Mouse (Mus musculus): ENCODE results near the gene Me3. TPM values are rescaled to one million over a fixed set of nuclear protein-coding genes. Genes with fewer than 3 reads are reported as not detected.

Me3 gene
- total and polyA plus RNA-seq, 2 experiments from 2014 or later, result 14.7 to 15.6 TPM

GRCm38 (mm10) chr7:89611236-89611635 lies 21.0 kb upstream of the Me3 start:
- Histone ChIP-seq H3K9ac (no peak overlapping the region), H3K9me3 (ENCODE audit: low read length) (no peaks in the 10 kb centered on the region), H3K4me2 (ENCODE audit: low read depth) (no peak overlapping the region), H3K36me3 (ENCODE audit: insufficient read depth) (no peaks in the 10 kb centered on the region), H3K4me1 (ENCODE audit: insufficient read depth) (no peaks in the 10 kb centered on the region), H3K4me3 (ENCODE audit: low read depth, low read length) (no peak overlapping the region), H3K27ac (ENCODE audit: low read depth, low read length) (no peak overlapping the region), H3K27me3 (ENCODE audit: insufficient read depth, low read length) (no peaks in the 10 kb centered on the region)
- WGBS, result 63% methylated on average over 7 of the region's 7 CpGs
- TF ChIP-seq CTCF (IDR thresholded peaks at IDR 0.05; ENCODE audit: low read depth), result no peak
- DNase-seq (no peak), ATAC-seq (no peak)

DNA sequence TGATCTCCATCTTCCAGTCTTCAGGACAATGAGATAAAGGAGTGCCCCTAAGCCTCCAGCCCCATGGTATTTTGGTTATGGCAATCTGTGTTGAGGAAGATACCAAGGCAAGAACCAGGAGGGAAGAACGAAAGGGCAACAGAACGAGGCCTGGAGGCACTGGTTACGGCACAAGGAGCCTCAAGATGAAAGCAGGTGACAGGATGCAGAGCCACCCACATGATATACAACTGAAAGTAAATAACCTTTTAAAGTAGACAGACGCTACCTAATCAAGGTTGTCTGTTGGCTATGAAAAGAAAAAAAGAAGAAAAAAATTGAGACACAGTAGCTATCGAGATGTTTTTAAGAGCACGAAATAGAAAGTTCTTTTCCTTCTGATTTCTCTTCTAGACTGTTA lies 16.0 kb upstream of the Me3 start:
- 92% methylated on average over 6 of the region's 6 CpGs for WGBS
- H3K36me3 ChIP-seq (ENCODE audit: insufficient read depth), result no peaks in the 10 kb centered on the region
- no peaks in the 10 kb centered on the region for H3K27me3 ChIP-seq (ENCODE audit: insufficient read depth, low read length)
- no peak for DNase-seq
- no peak overlapping the region for H3K27ac ChIP-seq (ENCODE audit: low read depth, low read length)
- TF ChIP-seq CTCF (IDR thresholded peaks at IDR 0.05; ENCODE audit: low read depth), result no peak
- H3K4me2 ChIP-seq (ENCODE audit: low read depth), result no peak overlapping the region
- no peaks in the 10 kb centered on the region for H3K9me3 ChIP-seq (ENCODE audit: low read length)
- H3K9ac ChIP-seq, result no peak overlapping the region
- H3K4me1 ChIP-seq (ENCODE audit: insufficient read depth), result no peaks in the 10 kb centered on the region
- ATAC-seq, result no peak
- no peak overlapping the region for H3K4me3 ChIP-seq (ENCODE audit: low read depth, low read length)

DNA sequence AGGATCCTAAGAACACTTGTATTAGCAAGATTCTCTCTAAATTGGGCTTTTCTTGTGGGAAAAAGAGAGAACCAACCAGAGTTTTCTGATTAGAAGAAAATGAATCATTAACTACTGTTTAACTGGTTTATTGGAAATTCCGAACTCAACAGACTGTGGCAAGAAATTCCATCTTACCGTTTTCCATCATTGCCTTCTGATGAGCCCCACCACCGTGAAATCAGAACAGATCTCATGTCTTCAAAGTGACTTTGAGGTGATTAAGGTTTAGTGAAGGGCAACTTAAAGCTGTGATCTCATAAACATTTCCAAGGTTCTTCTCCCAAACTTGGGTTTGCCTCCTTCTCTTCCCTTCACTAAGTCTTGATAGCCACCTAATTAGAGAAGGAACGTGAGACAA lies 8.9 kb upstream of the Me3 start:
- Histone ChIP-seq H3K9me3 (ENCODE audit: low read length) (no peaks in the 10 kb centered on the region), H3K4me3 (ENCODE audit: low read depth, low read length) (no peak overlapping the region), H3K4me2 (ENCODE audit: low read depth) (no peak overlapping the region), H3K27ac (ENCODE audit: low read depth, low read length) (no peak overlapping the region), H3K27me3 (ENCODE audit: insufficient read depth, low read length) (no peaks in the 10 kb centered on the region), H3K36me3 (ENCODE audit: insufficient read depth) (no peaks in the 10 kb centered on the region), H3K9ac (no peak overlapping the region), H3K4me1 (ENCODE audit: insufficient read depth) (no peaks in the 10 kb centered on the region)
- WGBS, result 93% methylated on average over 4 of the region's 4 CpGs
- DNase-seq (no peak), ATAC-seq (no peak)
- TF ChIP-seq CTCF (IDR thresholded peaks at IDR 0.05; ENCODE audit: low read depth), result no peak

DNA sequence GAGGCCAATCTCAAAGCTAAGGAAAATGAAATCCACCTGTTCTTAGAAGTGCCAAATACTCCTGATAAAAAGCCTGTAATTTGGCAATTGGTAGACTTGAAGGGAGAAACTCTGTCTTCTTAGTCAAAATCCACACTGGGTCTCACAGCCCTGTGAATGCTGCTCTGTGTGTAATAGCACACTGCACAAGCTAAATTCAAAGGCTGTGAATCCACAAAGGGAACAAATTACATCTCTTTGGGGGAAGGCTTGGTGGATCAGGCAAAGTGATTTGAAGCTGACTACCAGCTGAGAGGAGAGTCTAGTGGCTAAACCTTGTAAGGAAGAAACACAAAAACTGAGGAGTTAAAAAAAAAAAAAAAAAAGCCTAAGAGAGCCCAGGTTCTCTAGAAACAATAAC lies 4.8 kb upstream of the Me3 start:
- H3K27me3 ChIP-seq (ENCODE audit: insufficient read depth, low read length), result no peaks in the 10 kb centered on the region
- H3K4me3 ChIP-seq (ENCODE audit: low read depth, low read length), result no peak overlapping the region
- no peak for TF ChIP-seq CTCF (IDR thresholded peaks at IDR 0.05; ENCODE audit: low read depth)
- peak; percentile 58; the same call in 1 of the 2 replicates for ATAC-seq
- no peak overlapping the region for H3K9ac ChIP-seq
- H3K9me3 ChIP-seq (ENCODE audit: low read length), result no peaks in the 10 kb centered on the region
- H3K36me3 ChIP-seq (ENCODE audit: insufficient read depth), result no peaks in the 10 kb centered on the region
- H3K4me2 ChIP-seq (ENCODE audit: low read depth), result no peak overlapping the region
- no peak for DNase-seq
- H3K27ac ChIP-seq (ENCODE audit: low read depth, low read length), result no peak overlapping the region; the same call in 1 of the 2 replicates
- H3K4me1 ChIP-seq (ENCODE audit: insufficient read depth), result no peaks in the 10 kb centered on the region

- Histone ChIP-seq H3K9me3 (ENCODE audit: low read length) (no peaks in the 10 kb centered on the region), H3K36me3 (ENCODE audit: insufficient read depth) (no peaks in the 10 kb centered on the region), H3K4me3 (ENCODE audit: low read depth, low read length) (no peak overlapping the region), H3K9ac (no peak overlapping the region), H3K4me2 (ENCODE audit: low read depth) (no peak overlapping the region), H3K27ac (ENCODE audit: low read depth, low read length) (no peak overlapping the region), H3K27me3 (ENCODE audit: insufficient read depth, low read length) (no peaks in the 10 kb centered on the region), H3K4me1 (ENCODE audit: insufficient read depth) (0 out of 2 replicates have a peak, but pooled peaks cover 2% of the 10 kb centered on the region)
- TF ChIP-seq CTCF (IDR thresholded peaks at IDR 0.05; ENCODE audit: low read depth), result no peak
- WGBS, result 10% methylated on average over 2 of the region's 2 CpGs
- no peak for ATAC-seq
- no peak for DNase-seq
Measured at GRCm38 (mm10) chr7:89628006-89628405, 4.2 kb upstream of the Me3 start.

- no peaks in the 10 kb centered on the region for H3K9me3 ChIP-seq (ENCODE audit: low read length)
- DNase-seq (no peak), ATAC-seq (no peak)
- no peak overlapping the region for H3K9ac ChIP-seq
- WGBS, result 56% methylated on average over 4 of the region's 4 CpGs
- no peaks in the 10 kb centered on the region for H3K27me3 ChIP-seq (ENCODE audit: insufficient read depth, low read length)
- no peak overlapping the region for H3K4me3 ChIP-seq (ENCODE audit: low read depth, low read length)
- no peak overlapping the region for H3K4me2 ChIP-seq (ENCODE audit: low read depth)
- H3K27ac ChIP-seq (ENCODE audit: low read depth, low read length), result no peak overlapping the region
- H3K4me1 ChIP-seq (ENCODE audit: insufficient read depth), result 0 out of 2 replicates have a peak, but pooled peaks cover 5% of the 10 kb centered on the region
- H3K36me3 ChIP-seq (ENCODE audit: insufficient read depth), result no peaks in the 10 kb centered on the region
- no peak for TF ChIP-seq CTCF (IDR thresholded peaks at IDR 0.05; ENCODE audit: low read depth)
Measured at GRCm38 (mm10) chr7:89629006-89629405, 3.2 kb upstream of the Me3 start.

DNA sequence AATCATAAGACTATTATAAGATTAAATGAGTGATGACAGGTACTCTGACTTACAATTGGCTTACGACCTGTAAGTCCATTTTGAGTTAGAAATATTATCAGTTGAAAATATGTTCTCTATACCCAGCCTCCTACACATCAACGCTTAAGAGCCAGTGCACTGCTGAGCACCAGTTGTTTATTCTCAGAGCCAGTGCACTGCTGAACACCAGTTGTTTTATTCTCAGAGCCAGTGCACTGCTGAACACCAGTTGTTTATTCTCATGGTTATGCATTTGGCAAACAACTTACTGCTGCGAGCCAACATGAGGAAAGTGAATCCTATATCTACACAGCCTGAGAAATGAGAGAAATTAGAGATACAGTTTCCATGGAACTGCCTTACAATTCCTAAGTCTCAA lies 2.3 kb upstream of the Me3 start:
- no peak for TF ChIP-seq CTCF (IDR thresholded peaks at IDR 0.05; ENCODE audit: low read depth)
- ATAC-seq, result peak; percentile 14; the same call in 1 of the 2 replicates
- 60% methylated on average over 3 of the region's 3 CpGs for WGBS

More for the DNA sequence above, 2.3 kb upstream of the Me3 start:
- H3K36me3 ChIP-seq (ENCODE audit: insufficient read depth), result no peaks in the 10 kb centered on the region
- no peak for DNase-seq
- no peak overlapping the region for H3K9ac ChIP-seq
- H3K4me3 ChIP-seq (ENCODE audit: low read depth, low read length), result no peak overlapping the region
- no peaks in the 10 kb centered on the region for H3K9me3 ChIP-seq (ENCODE audit: low read length)
- no peak overlapping the region for H3K4me2 ChIP-seq (ENCODE audit: low read depth)
- no peak overlapping the region for H3K27ac ChIP-seq (ENCODE audit: low read depth, low read length)
- 0 out of 2 replicates have a peak, but pooled peaks cover 5% of the 10 kb centered on the region for H3K4me1 ChIP-seq (ENCODE audit: insufficient read depth)
- no peaks in the 10 kb centered on the region for H3K27me3 ChIP-seq (ENCODE audit: insufficient read depth, low read length)

Measured in forebrain, postnatal 0 days (tissue).